Mouse (Mus musculus): ENCODE data around the gene Efna1. TPM values are rescaled to one million over a fixed set of nuclear protein-coding genes. Genes with fewer than 3 reads are reported as not detected.

Gene Efna1
- polyA plus RNA-seq, 1 experiment from 2014 or later, result 8.3 TPM

GRCm38 (mm10) chr3:89298908-89299307 is 18.0 kb upstream of the Efna1 start:
- Histone ChIP-seq H3K36me3 (ENCODE audit: control insufficient read depth, insufficient read depth) (no peaks in the 10 kb centered on the region), H3K27me3 (replicated peaks; ENCODE audit: control insufficient read depth, insufficient read depth, low read length) (peaks cover 5% of the 10 kb centered on the region; the same call in 1 of the 2 replicates), H3K4me1 (replicated peaks; ENCODE audit: control insufficient read depth, insufficient read depth, low read length) (peaks cover 11% of the 10 kb centered on the region), H3K27ac (ENCODE audit: low read length) (no peak overlapping the region), H3K9ac (replicated peaks; ENCODE audit: low read depth, low read length) (no peak overlapping the region), H3K9me3 (ENCODE audit: control insufficient read depth, low read length) (no peaks in the 10 kb centered on the region), H3K4me2 (ENCODE audit: low read length) (no peak overlapping the region), H3K4me3 (replicated peaks; ENCODE audit: low read length) (no peak overlapping the region)
- no peak for ATAC-seq
- WGBS, result 70% methylated on average over 6 of the region's 6 CpGs

- H3K4me1 ChIP-seq (replicated peaks; ENCODE audit: control insufficient read depth, insufficient read depth, low read length), result peaks cover 11% of the 10 kb centered on the region
- no peak overlapping the region for H3K4me2 ChIP-seq (ENCODE audit: low read length)
- no peaks in the 10 kb centered on the region for H3K9me3 ChIP-seq (ENCODE audit: control insufficient read depth, low read length)
- peak overlapping the region; percentile 14; the same call in 1 of the 2 replicates for H3K27ac ChIP-seq (ENCODE audit: low read length)
- H3K36me3 ChIP-seq (ENCODE audit: control insufficient read depth, insufficient read depth), result no peaks in the 10 kb centered on the region
- ATAC-seq, result 0 out of 2 replicates have a peak, but pooled peaks have one; percentile 28
- no peak overlapping the region for H3K9ac ChIP-seq (replicated peaks; ENCODE audit: low read depth, low read length)
- no peak overlapping the region for H3K4me3 ChIP-seq (replicated peaks; ENCODE audit: low read length)
- WGBS, result 75% methylated on average over 11 of the region's 11 CpGs
- peaks cover 5% of the 10 kb centered on the region; the same call in 1 of the 2 replicates for H3K27me3 ChIP-seq (replicated peaks; ENCODE audit: control insufficient read depth, insufficient read depth, low read length)
Measured at GRCm38 (mm10) chr3:89296761-89297396, 15.9 kb upstream of the Efna1 start.

GRCm38 (mm10) chr3:89295685-89296230 is 14.8 kb upstream of the Efna1 start:
- 75% methylated on average over 8 of the region's 8 CpGs for WGBS

GRCm38 (mm10) chr3:89294195-89294594 is 13.3 kb upstream of the Efna1 start:
- H3K27me3 ChIP-seq (replicated peaks; ENCODE audit: control insufficient read depth, insufficient read depth, low read length), result no peaks in the 10 kb centered on the region
- 75% methylated on average over 5 of the region's 5 CpGs for WGBS
- ATAC-seq, result no peak

More at GRCm38 (mm10) chr3:89295685-89296230, 14.8 kb upstream of the Efna1 start:
- Histone ChIP-seq H3K4me3 (replicated peaks; ENCODE audit: low read length) (no peak overlapping the region), H3K27me3 (replicated peaks; ENCODE audit: control insufficient read depth, insufficient read depth, low read length) (peaks cover 5% of the 10 kb centered on the region; the same call in 1 of the 2 replicates), H3K9me3 (ENCODE audit: control insufficient read depth, low read length) (no peaks in the 10 kb centered on the region), H3K9ac (replicated peaks; ENCODE audit: low read depth, low read length) (no peak overlapping the region), H3K4me2 (ENCODE audit: low read length) (no peak overlapping the region), H3K4me1 (replicated peaks; ENCODE audit: control insufficient read depth, insufficient read depth, low read length) (peaks cover 11% of the 10 kb centered on the region), H3K27ac (ENCODE audit: low read length) (no peak overlapping the region), H3K36me3 (ENCODE audit: control insufficient read depth, insufficient read depth) (no peaks in the 10 kb centered on the region)
- no peak for ATAC-seq

GRCm38 (mm10) chr3:89293247-89293918 is 12.4 kb upstream of the Efna1 start:
- no peak overlapping the region for H3K4me3 ChIP-seq (replicated peaks; ENCODE audit: low read length)
- no peak overlapping the region for H3K4me2 ChIP-seq (ENCODE audit: low read length)
- no peaks in the 10 kb centered on the region for H3K36me3 ChIP-seq (ENCODE audit: control insufficient read depth, insufficient read depth)
- H3K27me3 ChIP-seq (replicated peaks; ENCODE audit: control insufficient read depth, insufficient read depth, low read length), result no peaks in the 10 kb centered on the region
- no peak for ATAC-seq
- H3K9ac ChIP-seq (replicated peaks; ENCODE audit: low read depth, low read length), result no peak overlapping the region
- 92% methylated on average over 11 of the region's 11 CpGs for WGBS
- H3K27ac ChIP-seq (ENCODE audit: low read length), result no peak overlapping the region
- H3K4me1 ChIP-seq (replicated peaks; ENCODE audit: control insufficient read depth, insufficient read depth, low read length), result peaks cover 9% of the 10 kb centered on the region
- no peaks in the 10 kb centered on the region for H3K9me3 ChIP-seq (ENCODE audit: control insufficient read depth, low read length)

More at GRCm38 (mm10) chr3:89294195-89294594, 13.3 kb upstream of the Efna1 start:
- Histone ChIP-seq H3K27ac (ENCODE audit: low read length) (no peak overlapping the region), H3K9me3 (ENCODE audit: control insufficient read depth, low read length) (no peaks in the 10 kb centered on the region), H3K4me3 (replicated peaks; ENCODE audit: low read length) (no peak overlapping the region), H3K9ac (replicated peaks; ENCODE audit: low read depth, low read length) (no peak overlapping the region), H3K4me1 (replicated peaks; ENCODE audit: control insufficient read depth, insufficient read depth, low read length) (peaks cover 9% of the 10 kb centered on the region), H3K36me3 (ENCODE audit: control insufficient read depth, insufficient read depth) (no peaks in the 10 kb centered on the region), H3K4me2 (ENCODE audit: low read length) (no peak overlapping the region)

- no peak overlapping the region for H3K27ac ChIP-seq (ENCODE audit: low read length)
- H3K4me1 ChIP-seq (replicated peaks; ENCODE audit: control insufficient read depth, insufficient read depth, low read length), result peaks cover 8% of the 10 kb centered on the region
- ATAC-seq, result no peak
- H3K4me2 ChIP-seq (ENCODE audit: low read length), result no peak overlapping the region
- 65% methylated on average over 5 of the region's 5 CpGs for WGBS
- H3K9me3 ChIP-seq (ENCODE audit: control insufficient read depth, low read length), result no peaks in the 10 kb centered on the region
- no peak overlapping the region for H3K4me3 ChIP-seq (replicated peaks; ENCODE audit: low read length)
- H3K27me3 ChIP-seq (replicated peaks; ENCODE audit: control insufficient read depth, insufficient read depth, low read length), result no peaks in the 10 kb centered on the region
- no peak overlapping the region for H3K9ac ChIP-seq (replicated peaks; ENCODE audit: low read depth, low read length)
- H3K36me3 ChIP-seq (ENCODE audit: control insufficient read depth, insufficient read depth), result no peaks in the 10 kb centered on the region
Measured at GRCm38 (mm10) chr3:89292303-89292702, 11.4 kb upstream of the Efna1 start.

GRCm38 (mm10) chr3:89291874-89292273 is 10.9 kb upstream of the Efna1 start:
- H3K27ac ChIP-seq (ENCODE audit: low read length), result no peak overlapping the region
- H3K9ac ChIP-seq (replicated peaks; ENCODE audit: low read depth, low read length), result no peak overlapping the region
- no peaks in the 10 kb centered on the region for H3K36me3 ChIP-seq (ENCODE audit: control insufficient read depth, insufficient read depth)
- 78% methylated on average over 10 of the region's 10 CpGs for WGBS
- no peaks in the 10 kb centered on the region for H3K27me3 ChIP-seq (replicated peaks; ENCODE audit: control insufficient read depth, insufficient read depth, low read length)
- H3K9me3 ChIP-seq (ENCODE audit: control insufficient read depth, low read length), result no peaks in the 10 kb centered on the region
- H3K4me3 ChIP-seq (replicated peaks; ENCODE audit: low read length), result no peak overlapping the region
- H3K4me1 ChIP-seq (replicated peaks; ENCODE audit: control insufficient read depth, insufficient read depth, low read length), result peaks cover 6% of the 10 kb centered on the region
- H3K4me2 ChIP-seq (ENCODE audit: low read length), result no peak overlapping the region
- ATAC-seq, result no peak

GRCm38 (mm10) chr3:89288503-89288928 is 7.6 kb upstream of the Efna1 start:
- no peaks in the 10 kb centered on the region for H3K27me3 ChIP-seq (replicated peaks; ENCODE audit: control insufficient read depth, insufficient read depth, low read length)
- no peak overlapping the region for H3K4me2 ChIP-seq (ENCODE audit: low read length)
- no peak overlapping the region for H3K27ac ChIP-seq (ENCODE audit: low read length)
- no peak overlapping the region for H3K4me3 ChIP-seq (replicated peaks; ENCODE audit: low read length)
- no peaks in the 10 kb centered on the region for H3K4me1 ChIP-seq (replicated peaks; ENCODE audit: control insufficient read depth, insufficient read depth, low read length)
- H3K9ac ChIP-seq (replicated peaks; ENCODE audit: low read depth, low read length), result no peak overlapping the region
- H3K9me3 ChIP-seq (ENCODE audit: control insufficient read depth, low read length), result no peaks in the 10 kb centered on the region
- WGBS, result 54% methylated on average over 7 of the region's 7 CpGs
- H3K36me3 ChIP-seq (ENCODE audit: control insufficient read depth, insufficient read depth), result no peaks in the 10 kb centered on the region
- no peak for ATAC-seq

GRCm38 (mm10) chr3:89287286-89287685 is 6.3 kb upstream of the Efna1 start:
- H3K4me3 ChIP-seq (replicated peaks; ENCODE audit: low read length), result no peak overlapping the region
- H3K4me1 ChIP-seq (replicated peaks; ENCODE audit: control insufficient read depth, insufficient read depth, low read length), result peaks cover 2% of the 10 kb centered on the region; the same call in 1 of the 2 replicates
- 67% methylated on average over 5 of the region's 5 CpGs for WGBS
- no peak overlapping the region for H3K27ac ChIP-seq (ENCODE audit: low read length)
- no peak overlapping the region for H3K9ac ChIP-seq (replicated peaks; ENCODE audit: low read depth, low read length)
- H3K36me3 ChIP-seq (ENCODE audit: control insufficient read depth, insufficient read depth), result no peaks in the 10 kb centered on the region
- no peak for ATAC-seq
- H3K4me2 ChIP-seq (ENCODE audit: low read length), result no peak overlapping the region
- H3K9me3 ChIP-seq (ENCODE audit: control insufficient read depth, low read length), result no peaks in the 10 kb centered on the region
- no peaks in the 10 kb centered on the region for H3K27me3 ChIP-seq (replicated peaks; ENCODE audit: control insufficient read depth, insufficient read depth, low read length)
